Mouse (Mus musculus) spleen, postnatal 14 days (tissue): ENCODE results near the gene Lypd1.

Source experiments
- DNase-seq, 2 experiments: peaks; one replicate each; pipeline ENCODE4 v3.0.0; 2021 to 2022; ENCODE audit warnings: low spot score in 2 of 2

The Lypd1 gene

DNA sequence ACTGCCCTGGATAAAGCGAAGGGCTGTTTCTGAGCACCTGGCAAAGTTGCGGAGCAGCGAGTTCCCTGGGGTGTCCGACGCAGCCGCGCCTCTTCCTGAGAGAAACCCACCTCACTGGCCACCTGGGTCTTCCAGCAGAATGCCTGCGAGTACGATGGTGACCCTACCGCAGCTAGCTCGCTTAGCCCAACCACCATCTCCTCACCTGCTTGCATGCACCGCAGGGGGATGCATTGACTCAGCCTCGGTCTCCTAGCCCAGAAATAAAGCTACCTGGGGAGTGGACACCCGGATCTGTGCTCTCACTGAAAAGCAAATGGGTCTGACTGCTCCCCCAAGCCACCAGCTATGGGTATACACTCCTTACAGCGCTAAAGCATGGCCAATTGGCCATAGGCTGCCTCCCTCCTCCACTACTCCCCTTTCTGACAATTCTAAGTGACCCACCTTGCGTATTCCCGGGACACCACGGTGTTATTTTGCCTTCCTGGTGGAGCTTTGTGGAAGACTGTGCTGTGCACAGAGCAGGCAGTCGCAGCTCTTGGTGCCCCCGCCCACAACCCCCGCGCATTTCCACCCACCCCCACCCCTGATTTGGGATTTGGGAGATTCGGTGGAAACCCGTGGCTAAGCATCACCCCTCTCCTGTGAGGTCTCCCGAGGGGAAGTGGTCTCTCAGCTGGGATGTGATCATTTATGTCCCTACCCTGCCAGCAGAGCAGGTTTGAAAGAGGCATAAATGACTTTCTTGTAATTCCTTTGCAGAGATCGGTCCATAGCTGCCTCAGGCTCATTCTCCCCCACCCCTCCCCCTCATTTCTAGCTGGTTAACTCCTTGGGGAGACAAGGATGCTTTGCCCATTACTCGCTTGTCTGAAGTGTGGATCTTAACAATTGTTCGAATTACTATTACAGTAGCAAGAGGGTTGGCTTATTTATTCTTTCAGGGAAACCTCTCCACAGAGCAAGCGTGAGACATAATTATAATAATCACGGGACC lies at the start of gene Lypd1:
Gene Lypd1 (minus strand): TSS at position 501 of the 1,000 bp plus-strand sequence.
- no peak for DNase-seq

DNA sequence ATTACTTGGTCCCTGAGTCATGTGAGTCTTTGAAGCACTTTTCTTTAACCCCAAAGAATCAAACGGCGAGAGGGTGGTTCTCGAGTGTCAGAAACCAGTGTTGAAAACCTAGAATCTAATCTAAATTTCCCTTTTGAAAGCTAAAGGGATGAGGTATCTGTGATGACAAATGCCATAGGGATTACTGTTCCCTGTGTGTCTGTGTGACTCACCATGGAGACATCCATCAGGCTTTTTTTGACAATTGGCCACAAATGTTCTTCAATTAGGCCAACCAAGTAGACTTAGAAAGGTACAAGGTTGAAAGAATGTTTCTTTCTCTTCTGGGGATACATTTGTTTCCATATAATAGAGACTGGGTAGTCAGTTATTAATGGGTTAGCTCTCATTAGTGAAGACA lies 38.1 kb upstream of the Lypd1 start:
- no peak for DNase-seq

DNA sequence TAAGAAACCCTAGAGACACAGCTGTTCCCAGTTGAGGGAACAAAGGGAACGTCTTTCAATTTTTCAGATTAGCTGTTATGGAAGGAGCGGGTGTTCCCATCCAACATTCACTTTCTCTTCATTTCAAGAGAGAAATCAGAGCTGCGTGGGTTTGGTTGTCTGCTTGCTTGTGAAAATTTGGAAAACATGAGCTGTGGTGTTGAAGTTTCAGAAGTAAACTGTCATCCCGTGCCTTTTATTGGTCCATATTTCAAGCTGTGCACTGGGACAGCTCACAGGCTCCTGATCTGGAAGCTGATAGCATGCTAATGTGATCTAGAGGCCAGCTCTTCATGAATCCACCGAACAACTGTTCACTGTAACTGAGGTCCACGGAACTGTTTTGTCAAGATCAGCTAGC lies 36.2 kb upstream of the Lypd1 start:
- no peak for DNase-seq

DNA sequence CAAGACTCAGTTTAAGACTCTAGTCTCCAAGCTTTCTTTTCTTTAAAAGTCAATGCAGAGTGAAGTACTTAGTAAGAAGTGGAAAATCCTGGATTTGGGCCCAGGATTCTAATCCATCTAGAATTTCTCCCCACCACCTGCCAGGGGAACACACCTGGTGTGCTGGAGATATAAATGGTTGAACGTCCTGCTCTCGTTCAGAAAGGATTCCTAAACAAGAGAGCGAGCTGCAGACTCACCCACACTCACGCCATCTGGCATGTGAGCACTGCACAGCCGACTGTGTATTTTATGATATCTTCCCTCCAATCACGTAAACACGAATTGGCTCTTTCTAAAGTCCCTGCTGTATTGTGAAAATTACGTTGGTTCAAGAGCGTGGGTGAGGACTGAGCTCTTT lies 32.2 kb upstream of the Lypd1 start:
- DNase-seq: no peak

DNA sequence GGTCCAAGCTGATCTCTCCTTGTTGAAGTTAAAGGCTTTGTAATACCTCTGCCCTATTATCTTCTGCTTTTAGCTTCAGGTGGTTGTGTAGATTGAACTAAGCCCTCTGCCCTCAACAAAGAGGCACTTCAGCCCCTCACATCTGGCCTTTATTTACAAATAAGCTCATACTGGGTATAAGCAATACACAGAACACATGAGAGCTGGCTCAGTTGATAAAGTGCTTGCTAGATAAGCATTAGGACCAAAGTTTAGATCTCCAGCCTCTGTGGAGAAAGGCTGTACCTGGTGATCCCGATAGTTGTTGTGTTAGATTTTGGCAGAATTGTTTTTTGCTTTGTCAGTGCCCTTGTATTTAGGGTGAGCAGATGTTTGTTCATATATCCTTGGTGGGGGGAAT lies 30.4 kb upstream of the Lypd1 start:
- no peak for DNase-seq

DNA sequence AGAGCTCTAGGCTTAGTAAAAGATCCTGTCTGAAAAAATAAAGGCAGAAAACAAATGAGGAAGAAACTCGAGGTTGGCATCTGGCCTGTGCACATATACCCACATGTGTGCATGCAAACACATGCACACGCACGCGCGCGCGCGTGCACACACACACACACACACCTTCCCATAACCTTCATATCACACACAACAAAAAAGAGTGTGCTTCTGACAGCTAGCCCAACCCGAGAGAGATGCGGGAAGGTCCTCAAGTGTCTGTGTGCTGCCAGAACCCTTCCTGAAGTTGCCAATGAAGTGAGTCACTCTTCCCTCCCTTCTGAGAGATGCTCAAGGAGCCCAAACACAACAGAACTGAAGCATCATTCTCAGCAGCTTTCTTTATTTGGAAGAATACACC lies 12.6 kb upstream of the Lypd1 start:
- no peak for DNase-seq

DNA sequence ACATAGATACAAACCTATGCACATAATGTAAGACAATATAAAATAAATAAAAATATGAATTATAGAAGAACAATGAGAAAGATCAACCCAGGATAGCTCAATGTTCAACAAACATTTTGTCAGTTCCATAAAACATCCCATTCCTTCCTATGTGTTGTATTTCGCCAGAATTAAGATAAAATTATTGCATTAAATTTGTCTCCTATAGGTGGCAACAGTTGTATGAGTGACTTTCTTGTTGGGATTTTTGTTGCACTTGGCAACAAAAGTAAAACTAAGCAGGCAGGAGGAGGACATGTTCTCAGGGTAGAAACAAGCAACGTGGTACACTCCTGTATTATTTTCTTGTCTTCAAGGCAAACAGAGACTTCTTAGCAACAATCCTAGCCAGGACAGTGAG lies 10.2 kb upstream of the Lypd1 start:
- DNase-seq: no peak

DNA sequence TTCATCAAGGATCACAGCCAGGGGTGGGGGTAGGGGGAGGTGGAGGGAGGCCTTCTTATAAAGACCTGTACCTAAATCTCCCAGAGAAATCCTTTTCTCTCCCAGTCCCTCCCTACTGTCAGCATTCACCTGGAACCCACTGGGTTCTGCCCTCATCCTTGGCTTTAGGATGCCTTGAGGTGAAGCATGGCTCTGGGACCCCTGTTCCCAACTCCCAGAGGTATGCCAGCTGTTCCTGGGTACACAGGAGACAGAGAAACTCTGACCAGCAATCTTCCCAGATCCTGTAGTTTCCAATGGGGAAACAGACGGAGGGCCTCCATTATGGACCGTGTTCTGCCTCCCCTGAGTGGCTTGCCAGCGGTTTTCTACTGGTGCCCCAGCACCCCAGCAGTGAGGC lies 7.8 kb upstream of the Lypd1 start:
- DNase-seq: no peak

DNA sequence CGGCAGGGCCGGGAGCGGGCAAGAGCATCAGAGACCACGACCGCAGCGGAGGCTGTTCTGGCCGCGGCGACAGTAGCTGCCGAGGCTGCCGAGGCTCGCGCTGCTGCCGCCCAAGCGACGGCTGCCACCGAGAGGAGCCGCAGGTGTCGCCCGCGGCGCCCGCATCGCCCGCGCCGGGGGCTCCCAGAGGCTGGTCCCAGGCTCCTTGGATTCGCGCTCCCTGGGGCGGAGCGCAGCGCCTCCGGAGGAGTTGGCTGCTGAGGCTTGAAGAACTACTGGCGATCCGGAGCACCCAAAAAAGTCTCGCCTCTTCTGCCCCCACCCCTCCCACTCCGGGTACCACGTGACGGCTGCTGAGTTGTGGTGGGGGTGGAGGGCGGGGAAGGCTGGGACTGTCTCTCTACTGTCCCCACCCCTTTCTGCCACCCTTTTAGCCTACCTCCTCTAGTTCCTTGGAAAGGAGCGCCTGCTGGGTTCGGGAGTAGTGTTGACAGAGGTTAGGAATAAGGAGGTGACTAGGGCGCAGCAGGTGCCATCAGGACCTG lies 928 bp downstream of the Lypd1 start:
- no peak for DNase-seq

DNA sequence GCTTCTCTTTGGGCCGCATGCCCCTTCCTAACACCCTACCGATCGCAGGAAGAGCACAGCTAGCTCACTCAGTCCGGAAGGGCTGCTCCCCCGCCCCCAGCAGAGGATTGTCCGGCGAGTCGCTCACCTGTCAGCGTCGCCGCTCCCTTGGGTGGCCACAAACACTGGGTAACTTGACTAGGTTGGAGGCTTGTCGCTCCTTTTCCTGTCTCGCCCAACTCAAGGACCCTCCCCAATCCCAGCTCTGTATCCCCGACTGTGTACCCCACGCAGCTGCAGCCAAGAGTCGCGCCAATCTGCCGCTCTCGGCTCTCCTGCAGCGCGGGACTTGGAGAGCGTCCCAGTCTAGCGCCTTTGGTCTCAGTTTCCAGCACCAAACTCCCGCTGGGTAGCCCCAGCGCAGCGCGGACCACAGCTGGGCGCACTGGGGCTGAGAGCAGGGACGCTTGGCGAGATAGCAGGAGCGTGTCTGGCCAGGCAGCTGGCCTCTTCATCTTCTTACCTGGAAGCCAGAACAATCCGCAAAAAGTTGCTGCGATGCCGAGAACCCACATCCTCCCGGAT lies 1.5 kb downstream of the Lypd1 start:
- DNase-seq: no peak

DNA sequence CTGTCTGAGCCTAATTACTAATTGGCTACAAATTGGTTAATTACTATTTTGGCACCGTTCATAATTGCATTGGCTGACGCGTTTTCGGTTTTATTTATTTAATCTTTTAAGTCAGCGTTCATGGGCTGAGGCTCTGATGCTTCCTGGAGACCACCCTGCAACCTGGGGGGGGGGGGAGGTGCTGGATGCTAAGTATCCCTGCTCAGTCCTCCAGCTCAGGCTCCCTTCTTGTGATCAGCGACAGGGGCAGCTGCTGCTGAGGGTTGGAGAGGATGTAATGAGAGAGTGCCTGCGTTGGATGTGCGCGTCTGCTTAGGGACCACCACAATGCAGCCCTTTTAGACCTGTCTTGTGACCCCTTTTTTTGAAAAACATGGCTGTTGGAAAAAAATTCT lies 2.0 kb downstream of the Lypd1 start:
- no peak for DNase-seq

DNA sequence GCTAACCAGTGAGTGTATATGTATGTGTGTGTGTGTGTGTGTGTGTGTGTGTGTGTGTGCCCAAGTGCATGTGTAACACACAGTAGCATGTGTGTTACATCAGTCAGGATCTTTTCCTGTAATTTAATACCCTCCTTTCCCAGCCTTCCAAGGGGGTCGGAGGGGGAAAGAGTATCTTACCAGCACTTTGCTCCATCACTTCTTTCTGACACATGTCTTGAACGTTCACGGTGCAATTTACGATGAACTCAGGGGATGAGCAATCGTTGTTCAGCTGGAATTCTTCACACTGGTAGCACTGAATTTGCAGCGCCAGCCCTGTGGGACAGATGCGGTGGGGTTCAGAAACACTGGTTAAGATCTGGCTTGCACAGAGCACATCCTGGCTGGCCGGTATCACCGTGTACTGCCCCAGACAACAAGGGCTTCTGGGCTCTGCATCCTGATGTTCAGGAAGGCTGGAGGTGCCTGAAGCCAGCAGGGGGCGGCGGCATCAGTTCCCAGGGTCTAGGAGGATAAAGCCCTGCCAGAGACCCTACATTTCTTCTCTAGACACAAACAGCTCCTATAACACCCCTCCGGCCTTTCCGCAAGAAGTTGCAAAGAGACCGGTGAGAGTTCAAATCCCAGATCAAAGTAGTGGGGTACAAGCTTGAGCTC lies 2.6 kb downstream of the Lypd1 start:
- DNase-seq: no peak

DNA sequence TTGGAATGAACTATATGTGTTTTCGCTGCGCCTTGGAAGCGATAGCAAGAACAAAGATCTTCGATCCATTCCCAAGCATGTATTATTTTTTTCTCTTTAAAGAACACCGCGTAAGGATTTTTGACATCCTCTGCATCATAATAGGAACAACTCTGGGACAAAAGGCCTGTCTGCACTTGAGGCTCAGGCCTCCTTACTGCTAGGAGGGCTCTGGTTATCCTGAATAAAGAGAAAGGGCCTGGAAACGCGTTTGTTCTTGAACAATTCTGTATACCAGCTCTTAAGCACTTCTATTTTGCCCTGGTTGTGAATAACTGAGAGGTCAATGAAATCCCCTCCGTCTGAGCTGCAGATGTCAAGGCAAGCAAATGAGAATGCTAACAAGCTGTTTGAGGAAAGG lies 19.7 kb downstream of the Lypd1 start:
- DNase-seq: no peak

DNA sequence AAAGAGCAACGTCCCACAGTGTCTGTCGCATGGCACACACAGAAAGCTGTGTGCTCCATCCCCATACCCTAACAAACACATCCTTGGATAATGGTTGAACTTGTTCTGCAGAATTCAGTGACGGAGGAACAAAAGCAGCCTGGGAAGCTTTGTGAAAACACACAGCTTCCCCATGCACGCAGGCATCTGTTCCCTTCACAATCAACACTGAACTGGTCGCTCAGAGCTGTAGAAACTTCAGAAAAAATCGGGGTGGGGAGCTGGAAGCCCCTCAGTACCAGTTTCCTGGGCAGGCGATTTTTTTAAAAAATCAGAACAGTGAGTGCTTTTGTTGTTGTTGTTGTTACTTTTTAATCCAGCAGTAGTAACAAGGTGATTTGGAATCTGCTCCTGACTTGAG lies 42.8 kb downstream of the Lypd1 start:
- DNase-seq: no peak

DNA sequence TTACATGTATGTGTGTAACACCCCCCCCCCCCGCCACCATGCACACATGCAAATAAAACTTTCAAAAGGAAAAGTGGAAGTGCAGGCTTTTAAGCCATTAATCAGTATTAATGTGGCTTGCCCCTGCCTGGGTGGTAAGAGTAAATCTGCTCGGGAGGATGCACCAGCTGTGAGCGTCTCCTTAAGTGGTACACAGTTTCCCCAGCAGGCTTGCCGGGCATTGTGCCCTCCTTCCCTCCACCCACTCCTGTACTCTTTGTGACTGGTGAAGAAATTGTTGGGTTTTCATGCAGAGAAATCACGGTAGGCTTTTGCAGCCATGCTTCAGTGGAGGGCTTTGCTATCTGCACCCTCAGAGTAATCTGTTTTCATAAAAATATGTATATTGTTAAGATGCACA lies 54.3 kb downstream of the Lypd1 start:
- no peak for DNase-seq

DNA sequence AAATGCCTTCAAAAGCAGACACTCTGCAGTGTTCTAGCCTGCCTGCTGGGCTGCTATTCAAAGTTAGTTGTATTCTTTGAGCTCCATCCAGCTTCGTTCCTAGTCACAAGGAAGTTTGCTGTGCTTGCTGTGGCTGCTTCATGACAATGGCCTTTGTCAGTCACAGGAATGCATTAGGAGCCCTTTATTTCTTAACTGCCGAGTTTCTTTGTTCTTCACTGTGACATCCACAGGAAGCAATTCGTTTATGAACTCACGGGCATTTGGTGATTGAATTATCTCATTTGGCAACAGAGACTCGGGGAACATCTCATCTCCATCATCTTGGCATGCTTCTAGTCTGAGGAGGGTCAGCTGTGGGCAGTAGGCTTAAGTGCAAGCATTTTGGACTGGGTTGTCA lies 58.3 kb downstream of the Lypd1 start:
- DNase-seq: no peak

DNA sequence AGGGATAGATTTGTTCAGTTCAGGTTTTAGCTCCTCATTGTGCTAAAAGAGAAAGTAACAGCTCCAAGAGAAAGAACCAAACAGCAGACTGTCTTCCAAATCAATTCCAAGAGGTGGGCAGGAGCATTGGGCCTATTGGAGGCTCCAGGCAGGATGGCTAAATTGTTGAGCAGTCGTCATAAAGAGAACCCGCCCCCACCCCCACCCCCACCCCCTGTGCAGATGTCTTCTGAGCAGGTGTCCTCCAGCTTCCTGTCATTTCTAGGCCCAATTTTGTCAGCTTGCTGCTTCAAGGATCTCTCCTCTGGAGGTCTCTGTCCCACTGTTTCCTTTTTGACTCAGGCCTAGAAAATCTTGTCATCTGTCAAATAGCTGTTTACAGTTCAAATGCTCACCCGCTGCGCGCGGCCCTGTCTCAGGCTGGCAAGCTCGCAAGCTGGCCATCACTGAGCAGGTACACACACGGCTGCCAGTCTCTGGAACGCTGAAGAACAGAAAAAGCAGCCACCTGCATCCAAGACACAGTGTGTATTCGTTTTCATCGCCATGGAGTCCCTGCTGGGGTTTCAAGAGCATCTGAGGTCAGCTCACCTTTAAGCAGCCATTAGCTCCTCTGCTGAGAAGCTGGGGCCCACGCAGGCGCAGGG lies 73.0 kb downstream of the Lypd1 start:
- no peak for DNase-seq

DNA sequence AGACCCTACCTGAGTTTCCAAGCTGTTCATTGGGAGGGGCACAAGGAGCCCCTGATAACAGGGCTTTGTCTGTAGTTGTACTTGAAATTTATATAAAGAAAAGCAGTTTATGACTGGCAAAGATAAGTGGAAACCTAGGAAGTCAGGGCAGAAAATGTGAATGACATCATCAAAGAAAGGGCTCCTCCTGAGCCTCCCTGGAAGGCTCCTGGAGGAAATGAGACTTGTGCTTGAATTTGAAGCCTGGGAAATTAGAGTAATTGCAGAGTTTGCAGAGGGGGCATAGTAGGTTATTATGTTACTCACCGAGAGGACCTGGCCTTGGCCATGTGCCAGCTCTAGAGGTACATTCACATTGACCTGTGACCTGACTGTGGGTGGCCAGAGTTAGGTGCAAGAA lies 75.4 kb downstream of the Lypd1 start:
- DNase-seq: no peak

DNA sequence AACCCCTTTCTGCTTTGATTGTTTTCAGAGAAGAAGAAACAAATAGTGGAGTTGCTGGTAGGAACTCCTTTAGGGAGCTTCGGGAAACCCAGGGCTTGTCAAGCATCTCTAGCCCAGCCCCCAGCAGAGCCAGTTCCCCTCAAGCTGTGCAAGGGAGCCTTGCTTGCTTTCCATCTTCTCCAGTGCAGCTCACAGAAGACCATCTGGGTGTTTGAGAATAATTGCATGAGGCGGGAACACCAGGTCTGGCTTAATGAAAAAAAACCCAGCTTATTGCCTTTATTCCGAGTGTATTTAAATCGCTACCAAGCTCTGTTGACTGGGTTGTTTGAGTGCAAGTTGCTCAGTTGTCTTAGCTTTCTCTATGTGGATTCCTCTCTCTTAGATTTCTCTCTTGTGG lies 89.3 kb downstream of the Lypd1 start:
- DNase-seq: no peak

DNA sequence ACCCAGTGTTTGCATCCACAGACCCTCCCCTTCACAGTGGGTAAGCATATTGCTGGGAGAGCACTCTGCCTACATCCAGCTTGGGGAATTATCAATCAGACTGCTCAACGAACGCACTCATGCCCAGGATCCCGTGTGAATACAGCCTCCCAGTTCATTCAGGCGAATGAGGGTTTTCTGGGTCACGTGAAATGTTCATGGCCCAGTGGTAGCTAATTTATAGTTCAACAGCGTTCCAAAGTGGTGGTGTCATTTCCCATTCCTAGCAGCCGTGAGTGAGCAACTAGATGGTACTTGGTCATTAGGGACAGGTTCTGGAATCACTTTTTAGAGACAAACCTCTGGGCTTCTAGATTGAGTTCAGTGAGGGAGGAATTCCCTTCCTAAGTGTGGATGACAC lies 91.8 kb downstream of the Lypd1 start:
- DNase-seq: no peak
